Mouse (Mus musculus): ENCODE results near the gene Ntan1. TPM values are rescaled to one million over a fixed set of nuclear protein-coding genes. Genes with fewer than 3 reads are reported as not detected.

Ntan1 gene
- polyA plus RNA-seq, 1 experiment: 121 TPM

DNA sequence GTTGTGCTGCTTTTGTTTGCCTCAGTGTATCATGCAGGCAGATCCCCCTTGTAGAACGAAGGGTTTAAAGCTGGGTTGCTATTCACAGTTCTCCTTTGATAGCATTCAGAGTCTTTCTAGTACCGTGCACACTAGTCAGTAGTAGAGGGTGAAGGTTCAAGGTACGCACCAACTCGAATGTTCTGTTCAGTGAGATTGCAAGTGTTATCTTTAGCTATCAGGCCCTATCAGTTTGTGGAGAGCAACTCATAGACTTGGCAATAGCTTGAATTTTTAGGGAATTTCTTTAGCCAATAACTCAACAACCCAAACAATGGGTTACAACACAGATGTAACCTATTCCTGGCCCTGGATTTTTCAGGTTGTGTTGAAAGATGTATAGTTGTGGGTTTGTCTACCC lies 17.4 kb upstream of the Ntan1 start:
- no peak overlapping the region for H3K4me3 ChIP-seq (ENCODE audit: insufficient read depth, low read length)

DNA sequence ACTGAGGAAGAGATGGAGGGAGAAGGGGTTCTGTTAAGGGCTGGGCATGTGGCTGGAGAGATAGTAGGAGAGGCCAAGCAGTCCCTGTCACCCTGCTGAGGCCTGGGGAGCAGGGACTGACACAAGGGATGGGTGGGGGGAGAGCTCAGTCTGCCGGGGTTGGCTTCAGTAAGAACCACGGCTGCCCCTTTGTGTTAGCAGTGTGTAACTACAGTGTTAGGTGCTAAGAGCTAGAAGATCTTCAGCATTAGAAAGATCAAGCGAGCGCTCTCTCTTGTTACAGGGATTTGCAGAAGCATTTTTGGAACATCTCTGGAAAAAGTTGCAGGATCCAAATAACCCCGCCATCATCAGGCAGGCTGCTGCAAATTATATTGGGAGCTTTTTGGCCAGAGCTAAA lies 14.0 kb upstream of the Ntan1 start:
- no peak overlapping the region for H3K4me3 ChIP-seq (ENCODE audit: insufficient read depth, low read length)
- no peak overlapping the region for H3K27ac ChIP-seq (ENCODE audit: insufficient read depth, low read length)
- TF ChIP-seq CTCF (IDR thresholded peaks at IDR 0.05; ENCODE audit: extremely low read depth, insufficient read depth, low read length) (peak; percentile 30), POLR2A (IDR thresholded peaks at IDR 0.05; ENCODE audit: extremely low read depth, insufficient read depth, low read length) (no peak)
- H3K4me1 ChIP-seq (ENCODE audit: control insufficient read depth, insufficient read depth, low read length): 0 out of 2 replicates have a peak, but pooled peaks cover 2% of the 10 kb centered on the region

More for the DNA sequence above, 17.4 kb upstream of the Ntan1 start:
- Histone ChIP-seq H3K27ac (ENCODE audit: insufficient read depth, low read length) (no peak overlapping the region), H3K4me1 (ENCODE audit: control insufficient read depth, insufficient read depth, low read length) (0 out of 2 replicates have a peak, but pooled peaks cover 2% of the 10 kb centered on the region)
- TF ChIP-seq CTCF (IDR thresholded peaks at IDR 0.05; ENCODE audit: extremely low read depth, insufficient read depth, low read length) (no peak), POLR2A (IDR thresholded peaks at IDR 0.05; ENCODE audit: extremely low read depth, insufficient read depth, low read length) (no peak)

DNA sequence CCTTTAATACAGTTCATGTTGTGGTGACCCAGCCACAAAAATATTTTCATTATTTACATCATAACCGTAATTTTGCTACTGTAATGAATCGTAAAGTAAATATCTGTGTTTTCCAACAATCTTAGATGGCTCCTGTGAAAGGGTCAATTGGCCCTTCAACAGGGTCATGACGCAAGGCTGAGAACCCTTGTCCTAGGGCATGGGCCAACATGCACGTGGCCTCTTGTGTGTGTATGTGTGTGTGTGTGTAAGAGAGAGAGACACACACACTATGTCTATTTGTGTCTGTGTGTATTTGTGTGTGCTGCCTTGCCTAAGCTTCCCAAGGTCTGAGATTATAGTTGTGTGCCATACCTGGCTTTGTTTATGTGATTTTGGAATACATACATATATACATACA lies 11.0 kb upstream of the Ntan1 start:
- Histone ChIP-seq H3K4me1 (ENCODE audit: control insufficient read depth, insufficient read depth, low read length) (0 out of 2 replicates have a peak, but pooled peaks cover 2% of the 10 kb centered on the region), H3K4me3 (ENCODE audit: insufficient read depth, low read length) (no peak overlapping the region), H3K27ac (ENCODE audit: insufficient read depth, low read length) (no peak overlapping the region)
- TF ChIP-seq POLR2A (IDR thresholded peaks at IDR 0.05; ENCODE audit: extremely low read depth, insufficient read depth, low read length): no peak
- no peak for TF ChIP-seq CTCF (IDR thresholded peaks at IDR 0.05; ENCODE audit: extremely low read depth, insufficient read depth, low read length)

DNA sequence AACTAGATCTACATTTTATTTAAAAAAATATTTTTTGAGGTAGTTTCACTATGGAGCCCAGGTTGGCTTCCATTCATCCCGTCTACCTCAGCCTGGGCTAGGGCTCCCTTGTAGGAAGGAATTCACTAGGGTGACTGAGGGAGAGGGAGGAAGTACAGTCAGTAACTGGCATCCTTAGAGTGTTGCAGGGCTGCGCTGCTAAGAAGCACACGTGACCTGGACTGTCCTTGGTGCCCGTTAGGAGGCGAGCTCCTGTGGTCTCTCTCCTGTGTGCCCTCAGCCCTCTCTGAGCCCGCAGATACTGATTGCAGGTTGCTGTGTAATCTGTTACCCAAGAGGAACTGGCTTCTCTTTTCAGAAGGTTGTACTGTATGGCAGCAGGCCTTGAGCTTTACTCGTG lies 10.2 kb upstream of the Ntan1 start:
- Histone ChIP-seq H3K27ac (ENCODE audit: insufficient read depth, low read length) (no peak overlapping the region), H3K4me1 (ENCODE audit: control insufficient read depth, insufficient read depth, low read length) (0 out of 2 replicates have a peak, but pooled peaks cover 2% of the 10 kb centered on the region)
- no peak for TF ChIP-seq CTCF (IDR thresholded peaks at IDR 0.05; ENCODE audit: extremely low read depth, insufficient read depth, low read length)
- no peak for TF ChIP-seq POLR2A (IDR thresholded peaks at IDR 0.05; ENCODE audit: extremely low read depth, insufficient read depth, low read length)

DNA sequence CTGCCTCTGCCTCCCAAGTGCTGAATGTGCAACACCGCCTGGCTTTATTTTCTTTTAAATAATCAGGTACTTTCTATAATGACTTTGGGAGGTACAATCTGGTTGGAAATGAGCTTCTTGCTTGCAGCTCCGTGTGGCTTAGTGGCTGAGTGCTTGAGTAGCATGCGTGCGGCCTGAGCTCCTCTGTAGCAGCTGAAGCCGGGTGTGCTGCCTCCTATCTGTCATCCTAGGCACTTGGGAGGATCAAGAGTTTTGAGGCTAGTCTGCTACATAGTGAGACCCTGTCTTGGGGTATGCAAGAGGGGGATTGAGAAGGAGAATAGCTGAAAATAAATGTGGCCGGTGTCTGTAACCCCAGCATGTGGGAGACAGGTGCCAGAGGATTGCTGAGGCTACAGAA lies 6.5 kb upstream of the Ntan1 start:
- TF ChIP-seq CTCF (IDR thresholded peaks at IDR 0.05; ENCODE audit: extremely low read depth, insufficient read depth, low read length) (no peak), POLR2A (IDR thresholded peaks at IDR 0.05; ENCODE audit: extremely low read depth, insufficient read depth, low read length) (no peak)
- Histone ChIP-seq H3K27ac (ENCODE audit: insufficient read depth, low read length) (no peak overlapping the region), H3K4me3 (ENCODE audit: insufficient read depth, low read length) (no peak overlapping the region), H3K4me1 (ENCODE audit: control insufficient read depth, insufficient read depth, low read length) (no peaks in the 10 kb centered on the region)

More for the DNA sequence above, 10.2 kb upstream of the Ntan1 start:
- no peak overlapping the region for H3K4me3 ChIP-seq (ENCODE audit: insufficient read depth, low read length)

DNA sequence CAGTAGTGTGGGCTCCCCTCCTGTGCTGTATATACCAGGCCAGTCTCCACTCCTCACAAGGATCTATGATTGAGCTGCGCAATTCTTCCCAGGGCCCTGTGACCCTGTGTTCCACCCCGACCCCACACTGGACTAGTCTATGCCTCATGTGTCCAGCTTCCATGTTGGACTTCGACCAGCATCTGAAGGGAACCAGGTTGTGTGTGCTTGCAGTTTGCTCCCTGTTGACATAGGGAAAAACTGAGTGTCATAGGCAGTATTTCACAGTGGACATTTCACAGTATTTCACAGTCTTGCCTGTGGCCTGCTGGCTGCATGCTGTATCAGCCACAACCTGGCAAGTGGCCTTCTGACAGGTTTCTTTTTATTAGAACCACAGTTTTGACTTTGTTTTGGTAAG lies 5.4 kb upstream of the Ntan1 start:
- Histone ChIP-seq H3K4me3 (ENCODE audit: insufficient read depth, low read length) (no peak overlapping the region), H3K27ac (ENCODE audit: insufficient read depth, low read length) (no peak overlapping the region), H3K4me1 (ENCODE audit: control insufficient read depth, insufficient read depth, low read length) (no peaks in the 10 kb centered on the region)
- TF ChIP-seq CTCF (IDR thresholded peaks at IDR 0.05; ENCODE audit: extremely low read depth, insufficient read depth, low read length) (no peak), POLR2A (IDR thresholded peaks at IDR 0.05; ENCODE audit: extremely low read depth, insufficient read depth, low read length) (no peak)

DNA sequence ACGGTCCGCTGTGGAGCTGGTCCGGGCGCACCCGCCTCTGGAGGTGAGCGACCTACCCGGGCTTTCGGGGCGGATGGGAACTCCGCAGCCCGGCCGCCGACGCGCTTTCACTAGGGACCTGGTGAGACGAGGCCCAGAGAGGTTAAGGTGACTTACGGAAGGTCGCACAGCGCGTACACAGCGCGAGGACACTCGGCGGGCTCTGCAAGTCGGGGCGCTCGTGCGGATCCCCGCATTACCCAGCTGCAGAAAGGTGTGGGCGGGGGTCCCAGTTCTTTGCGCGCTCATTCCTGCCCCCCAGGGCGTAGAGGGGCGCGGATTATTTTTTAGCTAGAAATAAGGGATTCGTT lies 724 bp downstream of the Ntan1 start:
- H3K4me1 ChIP-seq (ENCODE audit: control insufficient read depth, insufficient read depth, low read length): peaks cover 6% of the 10 kb centered on the region
- H3K27ac ChIP-seq (ENCODE audit: insufficient read depth, low read length): peak overlapping the region; percentile 30; the same call in 1 of the 2 replicates
- TF ChIP-seq CTCF (IDR thresholded peaks at IDR 0.05; ENCODE audit: extremely low read depth, insufficient read depth, low read length): no peak
- TF ChIP-seq POLR2A (IDR thresholded peaks at IDR 0.05; ENCODE audit: extremely low read depth, insufficient read depth, low read length): no peak
- peak overlapping the region; percentile 51 for H3K4me3 ChIP-seq (ENCODE audit: insufficient read depth, low read length)

DNA sequence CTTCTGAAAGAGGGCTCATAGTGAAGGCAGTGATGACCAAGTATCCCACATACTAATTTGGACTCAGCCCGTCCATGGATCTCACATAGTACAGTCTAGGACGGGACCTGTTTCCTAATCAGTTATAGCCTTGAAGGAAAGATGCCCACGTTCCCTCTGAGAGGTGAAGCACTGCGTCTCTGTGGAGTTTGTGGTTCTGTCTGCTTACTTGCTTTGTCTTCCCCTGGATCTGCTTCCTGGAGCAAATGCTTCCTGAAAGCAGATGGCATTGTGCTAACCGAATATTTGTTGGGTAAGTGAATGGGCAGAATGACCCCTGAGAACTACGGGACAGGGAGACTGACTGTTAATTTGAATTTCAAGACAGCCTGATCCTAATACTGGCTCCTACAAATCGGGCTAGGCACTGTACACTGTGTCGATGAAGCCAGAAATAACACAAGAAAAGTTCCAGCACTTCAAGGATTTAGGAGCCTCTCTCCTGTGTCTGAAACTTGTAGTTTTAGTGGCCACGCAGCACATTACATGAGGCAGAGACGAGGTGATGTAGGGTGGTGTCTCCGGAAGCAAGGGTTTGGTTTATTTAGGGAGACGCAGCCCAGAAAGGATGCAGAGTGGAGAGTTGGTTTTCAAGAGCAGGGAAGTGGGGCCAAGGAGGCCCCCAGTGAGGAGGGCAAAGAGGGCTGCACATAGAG lies 1.3 kb downstream of the Ntan1 start:
- Histone ChIP-seq H3K4me3 (ENCODE audit: insufficient read depth, low read length) (peak overlapping the region; percentile 51), H3K4me1 (ENCODE audit: control insufficient read depth, insufficient read depth, low read length) (peaks cover 6% of the 10 kb centered on the region), H3K27ac (ENCODE audit: insufficient read depth, low read length) (peak overlapping the region; percentile 30; the same call in 1 of the 2 replicates)
- TF ChIP-seq CTCF (IDR thresholded peaks at IDR 0.05; ENCODE audit: extremely low read depth, insufficient read depth, low read length) (no peak), POLR2A (IDR thresholded peaks at IDR 0.05; ENCODE audit: extremely low read depth, insufficient read depth, low read length) (no peak)

DNA sequence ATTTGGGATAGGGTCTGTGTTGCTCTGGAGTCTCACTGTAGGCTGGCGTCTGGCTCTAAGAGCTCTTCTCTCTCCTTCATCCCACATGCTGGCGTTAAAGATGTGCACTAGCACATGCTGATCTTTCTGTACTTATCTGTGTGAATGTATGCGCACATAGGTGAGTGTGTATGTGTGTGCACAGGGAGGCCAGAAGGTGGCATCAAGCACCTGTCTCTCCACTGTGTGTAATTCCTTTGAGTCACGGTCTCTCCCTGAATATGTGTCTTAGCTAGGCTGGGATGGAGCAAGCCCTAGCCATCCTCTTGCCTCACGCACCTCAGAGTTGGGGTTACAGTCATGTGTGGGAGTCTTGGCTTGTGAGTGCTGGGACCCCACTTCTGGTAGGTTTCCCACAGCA lies 2.1 kb downstream of the Ntan1 start:
- Histone ChIP-seq H3K4me1 (ENCODE audit: control insufficient read depth, insufficient read depth, low read length) (peaks cover 10% of the 10 kb centered on the region), H3K4me3 (ENCODE audit: insufficient read depth, low read length) (peak overlapping the region; percentile 51; the same call in 1 of the 2 replicates), H3K27ac (ENCODE audit: insufficient read depth, low read length) (no peak overlapping the region)
- TF ChIP-seq CTCF (IDR thresholded peaks at IDR 0.05; ENCODE audit: extremely low read depth, insufficient read depth, low read length): 0 out of 2 replicates have a peak, but pooled peaks have one; percentile 5
- TF ChIP-seq POLR2A (IDR thresholded peaks at IDR 0.05; ENCODE audit: extremely low read depth, insufficient read depth, low read length): no peak

Data from cortical plate, adult 2 months (tissue).